Mouse (Mus musculus): ENCODE data around the gene Abhd16b. TPM values are rescaled to one million over a fixed set of nuclear protein-coding genes. Genes with fewer than 3 reads are reported as not detected.
A peak's percentile ranks its signal among the peaks of the same experiment; 100 is the strongest.
"Not testable (repeated sequence)": the region's sequence is repeated elsewhere in the genome, so short reads cannot be mapped to it uniquely, and the experiment has no call there.

Gene Abhd16b
- total and polyA plus RNA-seq, 2 experiments from 2014 or later, result not detected

GRCm38 (mm10) chr2:181487338-181488277 lies 5.4 kb upstream of the Abhd16b start:
- H3K9ac ChIP-seq (replicated peaks; ENCODE audit: low read depth, low read length), result no peak overlapping the region
- ATAC-seq (ENCODE audit: insufficient read depth, low read depth), result peak; percentile 83

GRCm38 (mm10) chr2:181491432-181492205 lies 1.4 kb upstream of the Abhd16b start:
- Histone ChIP-seq H3K27me3 (ENCODE audit: control insufficient read depth, insufficient read depth, low read length) (no peaks in the 10 kb centered on the region), H3K4me1 (ENCODE audit: control insufficient read depth, insufficient read depth) (peaks cover 12% of the 10 kb centered on the region; the same call in 1 of the 2 replicates), H3K4me3 (ENCODE audit: low read depth, low read length) (no peak overlapping the region), H3K9ac (replicated peaks; ENCODE audit: low read depth, low read length) (no peak overlapping the region), H3K27ac (ENCODE audit: low read depth) (no peak overlapping the region), H3K4me2 (ENCODE audit: low read depth, low read length) (no peak overlapping the region), H3K36me3 (replicated peaks; ENCODE audit: control insufficient read depth, insufficient read depth, low read length) (no peaks in the 10 kb centered on the region), H3K9me3 (replicated peaks; ENCODE audit: control insufficient read depth, low read length) (no peaks in the 10 kb centered on the region)
- no peak for TF ChIP-seq EP300 (IDR thresholded peaks at IDR 0.05; ENCODE audit: low read depth)
- TF ChIP-seq CTCF (IDR thresholded peaks at IDR 0.05; ENCODE audit: low read depth), result no peak
- ATAC-seq (ENCODE audit: insufficient read depth, low read depth) (no peak), DNase-seq (ENCODE audit: low spot score) (no peak)
- whole genome bisulfite sequencing, result 37% methylated on average over 7 of the region's 7 CpGs

More at GRCm38 (mm10) chr2:181487338-181488277, 5.4 kb upstream of the Abhd16b start:
- H3K27ac ChIP-seq (ENCODE audit: low read depth), result peak overlapping the region; percentile 80
- TF ChIP-seq EP300 (IDR thresholded peaks at IDR 0.05; ENCODE audit: low read depth) (peak; percentile 53; the same call in 1 of the 2 replicates), CTCF (IDR thresholded peaks at IDR 0.05; ENCODE audit: low read depth) (no peak)
- H3K36me3 ChIP-seq (replicated peaks; ENCODE audit: control insufficient read depth, insufficient read depth, low read length), result no peaks in the 10 kb centered on the region
- no peaks in the 10 kb centered on the region for H3K27me3 ChIP-seq (ENCODE audit: control insufficient read depth, insufficient read depth, low read length)
- 33% methylated on average over 5 of the region's 5 CpGs for WGBS
- DNase-seq (ENCODE audit: low spot score), result peak; percentile 67
- no peaks in the 10 kb centered on the region for H3K9me3 ChIP-seq (replicated peaks; ENCODE audit: control insufficient read depth, low read length)
- H3K4me1 ChIP-seq (ENCODE audit: control insufficient read depth, insufficient read depth), result peaks cover 18% of the 10 kb centered on the region; the same call in 1 of the 2 replicates
- 0 out of 2 replicates have a peak overlapping the region, but pooled peaks have one; percentile 7 for H3K4me2 ChIP-seq (ENCODE audit: low read depth, low read length)
- H3K4me3 ChIP-seq (ENCODE audit: low read depth, low read length), result no peak overlapping the region

- no peak for ATAC-seq (ENCODE audit: insufficient read depth, low read depth)
- Histone ChIP-seq H3K4me3 (ENCODE audit: low read depth, low read length) (no peak overlapping the region), H3K4me1 (ENCODE audit: control insufficient read depth, insufficient read depth) (peaks cover 9% of the 10 kb centered on the region; the same call in 1 of the 2 replicates), H3K36me3 (replicated peaks; ENCODE audit: control insufficient read depth, insufficient read depth, low read length) (no peaks in the 10 kb centered on the region), H3K9me3 (replicated peaks; ENCODE audit: control insufficient read depth, low read length) (no peaks in the 10 kb centered on the region), H3K9ac (replicated peaks; ENCODE audit: low read depth, low read length) (no peak overlapping the region), H3K4me2 (ENCODE audit: low read depth, low read length) (no peak overlapping the region), H3K27me3 (ENCODE audit: control insufficient read depth, insufficient read depth, low read length) (no peaks in the 10 kb centered on the region), H3K27ac (ENCODE audit: low read depth) (no peak overlapping the region)
- no peak for TF ChIP-seq CTCF (IDR thresholded peaks at IDR 0.05; ENCODE audit: low read depth)
- no peak for TF ChIP-seq EP300 (IDR thresholded peaks at IDR 0.05; ENCODE audit: low read depth)
- DNase-seq (ENCODE audit: low spot score), result no peak
- 44% methylated on average over 3 of the region's 3 CpGs for WGBS
These were observed 800 bp upstream of the Abhd16b start for GRCm38 (mm10) chr2:181492206-181492605.

GRCm38 (mm10) chr2:181494266-181494945 lies 1.4 kb downstream of the Abhd16b start:
- Histone ChIP-seq H3K27ac (ENCODE audit: low read depth) (no peak overlapping the region), H3K4me2 (ENCODE audit: low read depth, low read length) (no peak overlapping the region), H3K4me3 (ENCODE audit: low read depth, low read length) (no peak overlapping the region), H3K27me3 (ENCODE audit: control insufficient read depth, insufficient read depth, low read length) (no peaks in the 10 kb centered on the region), H3K4me1 (ENCODE audit: control insufficient read depth, insufficient read depth) (no peaks in the 10 kb centered on the region), H3K9me3 (replicated peaks; ENCODE audit: control insufficient read depth, low read length) (no peaks in the 10 kb centered on the region), H3K9ac (replicated peaks; ENCODE audit: low read depth, low read length) (no peak overlapping the region), H3K36me3 (replicated peaks; ENCODE audit: control insufficient read depth, insufficient read depth, low read length) (no peaks in the 10 kb centered on the region; the same call in 1 of the 2 replicates)
- no peak for TF ChIP-seq EP300 (IDR thresholded peaks at IDR 0.05; ENCODE audit: low read depth)
- no peak for TF ChIP-seq CTCF (IDR thresholded peaks at IDR 0.05; ENCODE audit: low read depth)
- DNase-seq (ENCODE audit: low spot score) (no peak), ATAC-seq (ENCODE audit: insufficient read depth, low read depth) (no peak)
- WGBS, result 60% methylated on average over 26 of the region's 26 CpGs

- not testable (repeated sequence) for H3K9ac ChIP-seq (replicated peaks; ENCODE audit: low read depth, low read length); H3K4me1 ChIP-seq (ENCODE audit: control insufficient read depth, insufficient read depth); H3K27ac ChIP-seq (ENCODE audit: low read depth); H3K4me3 ChIP-seq (ENCODE audit: low read depth, low read length); H3K9me3 ChIP-seq (replicated peaks; ENCODE audit: control insufficient read depth, low read length); H3K4me2 ChIP-seq (ENCODE audit: low read depth, low read length); H3K27me3 ChIP-seq (ENCODE audit: control insufficient read depth, insufficient read depth, low read length); DNase-seq (ENCODE audit: low spot score); ATAC-seq (ENCODE audit: insufficient read depth, low read depth)
- WGBS, result 52% methylated on average over 8 of the region's 8 CpGs
- peaks cover 11% of the 10 kb centered on the region for H3K36me3 ChIP-seq (replicated peaks; ENCODE audit: control insufficient read depth, insufficient read depth, low read length)
These were observed 2.8 kb downstream of the Abhd16b start for GRCm38 (mm10) chr2:181495845-181496244.

All from heart, postnatal 0 days (tissue).